Mouse (Mus musculus): ENCODE measurements around the gene S1pr4. TPM values are rescaled to one million over a fixed set of nuclear protein-coding genes. Genes with fewer than 3 reads are reported as not detected.

S1pr4 gene
- polyA plus RNA-seq, 1 experiment = 4.4 TPM

DNA sequence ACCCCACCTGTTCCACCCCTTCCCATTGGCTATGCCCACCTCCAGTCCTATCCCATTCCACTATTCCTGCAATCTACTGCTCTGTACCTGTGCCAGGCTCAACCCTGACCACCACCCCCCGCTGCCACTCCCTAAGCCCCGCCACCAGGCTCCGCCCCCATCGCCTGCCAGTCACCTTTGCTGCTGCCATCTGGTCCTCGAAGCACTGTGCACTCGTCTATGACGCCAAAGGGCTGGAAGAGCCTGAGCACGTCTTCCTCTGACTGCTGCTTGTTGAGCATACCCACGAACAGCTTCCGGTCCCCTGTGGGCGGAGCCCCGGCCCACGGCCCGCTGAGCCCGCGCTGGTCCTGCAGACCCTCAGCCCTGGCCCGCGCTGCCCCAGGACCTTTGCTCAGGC is 29.5 kb downstream of the S1pr4 start:
- no peak for DNase-seq (ENCODE audit: low read depth, low spot score)
- WGBS = 36% methylated on average over 18 of the region's 18 CpGs

DNA sequence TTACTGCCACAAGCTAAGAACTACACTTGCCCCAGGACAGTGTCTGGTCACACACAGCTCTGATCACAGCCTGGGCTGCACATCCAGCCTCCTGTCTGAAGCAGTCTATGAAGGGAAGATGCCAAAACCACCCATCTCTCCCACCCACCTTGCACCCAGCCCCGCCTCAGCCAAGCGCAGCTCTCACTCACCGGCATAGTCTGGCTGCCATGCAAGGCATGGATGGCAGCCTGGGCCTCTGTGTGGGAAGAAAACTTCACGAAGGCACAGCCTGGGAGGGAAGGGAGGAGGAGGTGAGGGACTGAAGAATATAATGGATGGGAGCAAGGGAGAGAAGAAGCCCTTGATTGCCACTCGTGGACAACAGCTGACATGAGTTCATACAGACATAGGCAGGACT is 30.7 kb downstream of the S1pr4 start:
- 77% methylated on average over 5 of the region's 5 CpGs for WGBS

DNA sequence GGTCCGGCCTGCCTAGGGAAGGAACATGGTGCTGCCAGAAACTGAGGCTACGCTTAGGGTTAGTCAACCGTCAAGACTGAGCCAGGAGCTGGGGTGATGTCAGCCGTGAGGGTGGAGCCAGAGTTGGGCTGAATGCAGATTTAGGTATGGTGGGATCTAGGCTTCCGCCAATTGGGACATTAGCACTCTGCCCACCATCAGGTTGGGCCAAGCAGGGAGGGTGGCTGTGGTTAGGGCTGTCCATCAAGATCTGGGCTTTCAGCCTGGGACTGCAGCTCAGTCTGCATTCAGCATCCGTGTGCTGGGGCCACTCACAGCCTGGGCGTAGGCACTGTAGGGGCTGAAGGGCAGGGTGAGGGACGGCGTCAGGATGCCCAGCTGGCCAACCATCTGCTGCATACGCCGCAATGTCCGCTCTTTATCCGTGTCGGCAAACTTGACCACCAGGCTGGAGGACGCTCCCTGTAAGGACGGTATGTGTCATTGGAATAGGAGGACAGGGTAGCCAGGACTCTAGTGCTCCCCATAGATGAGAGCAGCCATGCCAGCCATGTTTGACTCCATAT is 32.2 kb downstream of the S1pr4 start:
- 88% methylated on average over 16 of the region's 16 CpGs for WGBS
- no peak for DNase-seq (ENCODE audit: low read depth, low spot score)

More for the DNA sequence above, 30.7 kb downstream of the S1pr4 start:
- DNase-seq (ENCODE audit: low read depth, low spot score) = no peak

DNA sequence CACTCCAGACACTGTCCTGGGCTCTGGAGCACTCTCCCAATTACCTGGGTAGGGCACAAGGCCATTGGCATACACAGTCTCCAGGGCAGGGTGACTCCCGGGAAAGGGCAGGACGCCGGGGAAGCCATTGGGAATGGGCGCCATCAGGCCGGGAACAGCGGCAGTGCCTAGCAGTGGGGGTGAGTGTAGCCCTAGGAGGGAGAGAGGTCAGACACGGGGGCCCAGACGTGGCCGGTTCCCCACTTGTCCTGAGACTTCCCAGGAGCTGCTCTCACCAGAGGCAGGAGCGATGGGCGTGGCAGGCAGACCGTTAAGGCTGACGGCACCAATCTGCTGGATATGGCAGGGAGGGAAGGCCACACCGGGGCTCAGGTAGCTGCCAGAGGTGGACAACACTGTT is 33.1 kb downstream of the S1pr4 start:
- 48% methylated on average over 14 of the region's 14 CpGs for WGBS
- no peak for DNase-seq (ENCODE audit: low read depth, low spot score)

DNA sequence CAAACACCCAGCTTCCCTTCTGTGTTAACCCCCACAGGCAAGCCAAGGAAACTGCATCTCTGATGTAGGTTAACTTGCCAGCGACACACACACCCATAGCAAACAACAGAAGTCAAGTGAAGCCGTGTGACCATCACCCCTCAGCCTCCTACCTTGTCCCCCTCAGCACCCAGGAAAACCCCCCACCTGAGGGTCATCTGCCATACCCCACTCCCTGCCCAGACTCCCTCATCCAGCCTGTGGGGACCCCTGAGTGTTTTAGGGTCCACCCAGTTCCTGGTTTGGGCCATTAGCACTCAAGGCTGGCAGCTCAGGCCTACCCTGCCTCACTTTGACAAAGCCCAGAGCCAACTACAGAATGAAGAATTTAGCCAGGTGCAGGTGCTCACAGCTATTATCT is 33.9 kb downstream of the S1pr4 start:
- no peak for DNase-seq (ENCODE audit: low read depth, low spot score)
- 62% methylated on average over 2 of the region's 2 CpGs for WGBS

DNA sequence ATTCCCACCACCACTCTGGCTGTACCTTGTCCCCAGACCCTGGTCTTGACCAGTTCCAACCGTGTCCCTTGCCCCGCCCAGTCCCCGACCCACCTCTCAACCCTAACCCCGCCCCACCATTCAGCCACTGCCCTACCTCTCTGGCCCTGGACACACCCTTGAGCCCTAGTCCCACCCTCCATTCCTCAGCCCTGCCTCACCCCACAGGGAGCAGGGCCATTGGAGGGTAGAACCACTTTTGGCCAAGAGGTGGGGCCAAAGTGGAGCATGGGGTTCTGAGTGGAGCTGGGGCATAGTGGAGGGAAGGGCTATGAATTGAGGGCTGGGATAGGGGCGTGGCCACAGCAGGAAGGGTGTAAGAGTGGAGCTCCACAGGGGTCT is 34.7 kb downstream of the S1pr4 start:
- DNase-seq (ENCODE audit: low read depth, low spot score) = peak; percentile 62
- WGBS = 4% methylated on average over 5 of the region's 5 CpGs

DNA sequence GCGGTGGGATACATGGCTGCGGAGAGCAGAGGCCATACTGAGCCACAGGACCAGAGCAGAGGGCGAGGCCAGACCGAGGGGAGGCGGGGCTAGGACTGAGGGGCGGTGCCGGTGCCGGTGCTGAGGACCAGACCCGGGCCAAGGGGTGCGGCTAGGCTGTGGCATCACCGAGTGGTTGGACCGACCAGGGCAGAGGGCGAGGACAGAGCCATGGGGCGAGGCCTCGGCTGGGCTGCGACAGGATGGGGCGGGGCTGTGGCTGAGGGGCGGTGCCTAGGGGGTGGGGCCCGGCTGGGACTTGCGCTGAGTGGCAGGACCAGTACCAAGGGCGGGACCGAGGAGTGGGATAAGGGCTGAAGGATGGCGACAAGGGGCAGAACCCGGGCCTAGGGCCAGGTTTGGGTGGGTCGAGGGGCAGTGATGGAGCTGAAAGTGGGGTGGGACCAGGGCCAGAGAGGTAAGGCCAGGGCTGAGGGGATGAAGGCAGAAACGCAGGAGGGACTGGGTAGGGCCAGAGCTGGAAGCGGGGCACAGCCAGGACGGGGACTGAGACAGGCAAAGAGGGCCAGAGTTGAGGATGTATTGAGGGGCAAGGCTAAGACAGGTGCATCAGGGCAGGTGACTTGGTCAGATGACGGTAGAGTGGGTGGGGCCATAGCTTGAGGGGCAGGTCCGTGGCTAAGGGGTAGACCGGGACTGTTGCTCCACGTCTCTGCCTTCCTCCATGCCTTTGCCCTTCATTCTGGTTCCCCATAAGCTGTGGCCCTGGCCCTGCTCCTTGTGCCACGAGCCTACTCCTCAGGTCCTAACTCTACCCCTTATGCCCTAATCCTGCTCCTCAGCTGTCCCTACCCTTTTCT is 35.3 kb downstream of the S1pr4 start:
- 2% methylated on average over 33 of the region's 33 CpGs for WGBS
- peak; percentile 68 for DNase-seq (ENCODE audit: low read depth, low spot score)

DNA sequence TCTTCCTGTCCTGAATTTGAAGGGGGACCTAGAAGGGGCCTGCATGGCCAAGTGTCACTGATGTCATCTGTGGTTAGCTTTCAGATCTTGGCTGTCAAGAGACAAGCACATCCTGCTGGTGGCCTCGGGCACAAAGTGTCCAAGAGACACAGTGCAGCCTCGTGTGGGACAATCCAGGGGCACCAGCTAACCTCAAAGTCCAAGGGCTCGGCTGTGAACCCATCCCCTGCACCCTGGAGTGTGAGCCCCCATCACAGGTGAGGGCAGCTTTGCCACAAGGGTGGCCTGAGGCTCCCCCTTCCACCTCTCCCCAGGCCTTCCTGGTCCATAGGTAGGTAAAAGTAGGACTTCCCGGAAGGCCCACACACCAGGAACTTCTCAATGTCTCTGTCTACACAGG is 36.4 kb downstream of the S1pr4 start:
- 50% methylated on average over 4 of the region's 4 CpGs for WGBS
- DNase-seq (ENCODE audit: low read depth, low spot score) = no peak

DNA sequence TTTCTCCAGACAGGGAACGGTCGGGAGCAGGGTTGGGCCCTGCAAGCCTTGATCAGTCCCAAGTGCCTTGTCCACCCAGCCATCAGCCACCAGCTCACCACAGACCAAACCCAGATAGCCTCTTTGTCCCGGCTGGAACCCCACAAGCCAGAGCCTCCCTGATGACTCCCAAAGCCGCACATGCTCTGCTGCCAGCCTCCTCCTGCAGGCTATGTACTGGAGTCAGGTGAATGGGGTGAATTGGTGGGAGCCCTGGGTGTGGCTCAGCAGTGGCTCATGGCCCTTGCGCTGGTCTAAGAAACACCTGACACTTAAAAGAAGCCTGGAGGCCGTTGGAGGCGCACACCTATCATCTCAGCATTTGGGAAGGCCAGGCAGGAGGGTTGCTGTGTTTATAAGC is 37.0 kb downstream of the S1pr4 start:
- WGBS = 71% methylated on average over 7 of the region's 7 CpGs
- no peak for DNase-seq (ENCODE audit: low read depth, low spot score)

DNA sequence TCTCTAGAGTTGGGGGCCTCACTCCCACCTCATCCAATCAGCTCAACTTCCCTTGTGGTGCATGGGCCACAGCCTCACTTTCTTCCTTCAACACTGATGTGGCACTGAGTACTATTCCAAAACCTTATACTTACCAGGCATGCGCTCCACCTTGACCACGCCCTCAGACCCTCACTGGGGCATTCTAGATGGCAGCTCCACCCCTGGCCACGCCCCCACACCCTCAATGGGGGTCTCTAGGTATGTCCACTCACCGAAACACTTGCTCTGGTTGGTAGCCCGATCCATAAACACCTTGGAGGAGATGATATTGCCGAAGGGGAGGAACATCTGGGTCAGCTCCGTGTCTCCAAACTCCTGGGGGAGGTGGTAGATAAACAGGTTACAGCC is 37.5 kb downstream of the S1pr4 start:
- 43% methylated on average over 7 of the region's 7 CpGs for WGBS
- no peak for DNase-seq (ENCODE audit: low read depth, low spot score)

DNA sequence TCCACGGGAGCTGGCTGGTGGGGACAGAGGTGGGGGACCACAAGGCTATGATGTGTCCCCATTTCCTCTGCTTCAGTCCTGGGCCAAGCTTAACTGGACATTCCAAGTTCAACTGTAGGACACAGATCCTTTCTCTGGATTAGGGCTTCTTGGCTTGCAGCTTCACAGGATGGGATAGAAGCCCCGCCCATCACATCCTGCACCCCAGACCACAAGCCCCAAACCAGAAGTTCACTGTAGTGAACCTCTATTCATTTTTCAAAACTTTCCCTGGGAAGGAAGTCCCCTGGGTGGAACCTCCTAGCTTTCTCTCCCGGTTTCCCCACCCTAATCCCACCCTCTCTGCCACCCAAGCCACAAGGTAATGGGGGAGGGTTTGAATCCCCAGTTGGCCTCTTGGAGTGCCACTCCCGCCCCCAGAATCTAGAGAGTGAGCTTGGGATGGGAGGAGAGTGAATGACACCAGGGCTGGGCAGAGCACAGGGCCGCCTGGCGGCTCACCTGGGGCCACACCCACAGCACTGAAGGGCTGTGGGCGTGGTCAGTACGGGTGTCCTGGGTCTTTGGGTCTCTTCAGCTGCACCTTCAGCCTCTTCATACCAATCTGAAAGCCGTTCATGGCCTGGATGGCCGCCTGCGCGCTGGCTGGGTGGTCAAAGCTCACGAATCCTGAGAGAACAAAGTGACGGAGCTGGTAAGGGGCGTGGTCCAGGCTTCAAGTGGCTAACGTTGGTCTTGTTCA is 38.1 kb downstream of the S1pr4 start:
- 6% methylated on average over 16 of the region's 16 CpGs for WGBS
- DNase-seq (ENCODE audit: low read depth, low spot score) = no peak

DNA sequence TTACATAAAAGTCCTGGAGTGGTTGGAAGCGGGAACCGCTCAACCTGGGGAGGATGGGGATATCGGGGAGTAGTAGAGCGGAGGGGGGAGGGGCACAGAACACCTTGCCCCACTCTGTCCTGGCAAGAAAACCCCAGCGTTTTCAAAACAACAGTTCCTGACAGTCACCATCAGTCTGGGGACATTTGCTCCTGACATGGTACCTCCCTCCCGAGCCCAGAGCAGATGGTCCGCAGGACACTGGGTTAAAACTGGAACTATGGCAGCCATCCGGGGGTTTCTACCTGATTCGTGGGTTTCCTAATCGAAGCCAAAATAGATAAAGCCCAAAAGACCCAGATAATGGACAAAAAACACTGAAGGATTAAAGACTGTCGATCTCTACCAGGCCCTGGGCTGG is 39.0 kb downstream of the S1pr4 start:
- WGBS = 58% methylated on average over 11 of the region's 11 CpGs
- no peak for DNase-seq (ENCODE audit: low read depth, low spot score)

DNA sequence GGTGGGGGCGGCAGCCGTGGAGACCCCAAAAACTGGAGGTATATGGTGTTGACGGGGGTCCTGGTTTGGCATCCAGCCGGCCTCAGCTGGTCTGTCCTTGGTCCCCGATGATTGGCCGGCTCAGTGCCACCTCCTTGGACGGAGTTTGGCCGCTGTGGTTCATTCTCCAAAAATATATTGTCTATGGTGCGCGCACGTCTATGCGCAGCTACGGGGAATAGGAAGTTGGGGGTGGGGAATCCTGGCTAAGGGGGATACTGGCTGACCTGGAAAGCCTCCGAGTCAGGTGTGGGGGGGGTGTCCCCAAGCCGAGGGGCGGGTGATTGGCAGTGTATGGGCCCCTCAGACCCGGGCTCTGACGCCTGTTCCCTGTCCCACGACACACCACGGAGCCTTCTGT is 39.5 kb downstream of the S1pr4 start:
- 42% methylated on average over 20 of the region's 20 CpGs for WGBS
- DNase-seq (ENCODE audit: low read depth, low spot score) = no peak

DNA sequence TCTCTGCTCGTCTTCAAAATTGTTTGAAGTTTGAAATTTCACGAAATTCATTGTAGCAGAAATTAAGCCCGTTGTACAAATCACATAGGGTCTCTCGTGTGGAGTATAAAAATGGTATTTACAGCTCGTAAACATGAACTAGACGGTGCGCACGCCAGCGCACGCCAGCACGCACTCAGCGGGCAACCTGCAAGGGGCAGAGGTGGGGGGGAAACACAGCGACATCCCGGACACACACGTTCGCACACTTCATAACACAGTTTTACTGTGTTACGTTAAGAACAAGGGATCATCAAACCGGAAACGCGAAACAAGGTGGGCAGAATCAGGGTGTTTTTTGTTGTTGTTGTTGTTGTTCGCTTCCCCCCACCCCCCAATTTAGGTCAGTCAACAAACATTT is 40.5 kb downstream of the S1pr4 start:
- WGBS = 63% methylated on average over 21 of the region's 21 CpGs
- no peak for DNase-seq (ENCODE audit: low read depth, low spot score)

DNA sequence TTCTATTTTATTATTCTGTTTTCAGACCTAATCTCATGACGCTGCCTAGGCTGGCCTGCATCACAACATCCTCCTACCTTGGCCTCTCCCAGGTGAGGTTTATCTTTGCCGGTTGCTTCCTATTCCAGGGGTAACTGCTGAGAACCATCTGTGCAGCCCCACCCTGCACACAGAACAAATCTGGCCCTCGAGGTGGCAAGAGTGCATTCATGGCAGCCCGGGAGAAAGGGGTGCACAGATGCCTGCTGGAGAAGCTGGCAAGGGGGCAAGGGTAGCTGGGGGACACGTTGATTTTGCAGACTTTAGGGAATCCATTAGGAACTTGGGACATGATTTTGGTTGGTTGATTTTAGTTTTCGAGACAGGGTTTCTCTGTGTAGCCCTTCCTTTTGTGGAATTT is 41.7 kb downstream of the S1pr4 start:
- DNase-seq (ENCODE audit: low read depth, low spot score) = no peak
- WGBS = 53% methylated on average over 6 of the region's 6 CpGs

DNA sequence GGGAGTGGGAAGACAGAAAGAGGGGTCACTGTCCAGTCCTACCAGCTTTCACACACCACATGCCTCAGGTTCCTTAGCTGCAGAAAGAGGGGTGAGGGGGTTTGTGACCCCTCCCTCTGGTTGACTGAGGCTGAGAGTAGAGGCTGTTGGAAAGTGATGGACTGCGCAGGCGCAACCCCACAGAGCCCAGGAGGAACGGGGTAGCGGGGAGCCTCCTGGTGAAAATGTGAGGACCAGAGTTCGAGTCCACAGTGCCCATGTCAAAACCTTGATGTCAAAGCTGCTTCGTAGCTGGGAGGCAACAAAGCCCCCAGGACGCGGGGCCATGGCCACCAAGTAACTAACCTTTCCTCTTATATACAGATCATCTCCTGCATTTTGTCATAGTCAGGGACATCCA is 42.3 kb downstream of the S1pr4 start:
- WGBS = 84% methylated on average over 8 of the region's 8 CpGs
- DNase-seq (ENCODE audit: low read depth, low spot score) = no peak

DNA sequence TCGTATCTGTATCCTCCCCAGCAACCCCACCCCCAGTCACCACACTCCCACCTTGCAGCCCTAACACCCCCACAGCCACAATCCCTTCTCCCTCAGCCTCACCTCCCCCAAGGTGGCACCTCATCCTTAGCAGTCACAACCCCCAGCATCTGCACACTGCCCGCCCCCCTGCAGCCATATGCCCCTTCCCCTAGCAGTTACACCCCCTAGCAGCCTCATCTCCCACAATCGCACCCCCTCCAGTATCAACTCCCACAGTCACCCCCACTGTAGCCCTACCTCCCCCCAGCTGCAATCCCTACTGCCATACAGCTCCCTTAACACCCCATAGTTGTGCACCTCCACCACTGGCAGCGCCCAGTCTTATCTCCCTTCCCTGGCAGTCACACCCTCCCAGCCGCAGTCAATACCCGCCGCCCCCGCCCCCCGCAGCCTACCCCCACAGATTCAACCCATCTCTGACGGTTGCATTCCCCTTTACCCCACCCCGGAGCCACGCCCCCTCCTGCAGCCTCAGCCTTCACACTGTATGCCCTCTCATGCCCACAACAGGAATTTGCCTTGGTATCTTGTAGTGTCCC is 42.9 kb downstream of the S1pr4 start:
- 27% methylated on average over 12 of the region's 12 CpGs for WGBS
- no peak for DNase-seq (ENCODE audit: low read depth, low spot score)

DNA sequence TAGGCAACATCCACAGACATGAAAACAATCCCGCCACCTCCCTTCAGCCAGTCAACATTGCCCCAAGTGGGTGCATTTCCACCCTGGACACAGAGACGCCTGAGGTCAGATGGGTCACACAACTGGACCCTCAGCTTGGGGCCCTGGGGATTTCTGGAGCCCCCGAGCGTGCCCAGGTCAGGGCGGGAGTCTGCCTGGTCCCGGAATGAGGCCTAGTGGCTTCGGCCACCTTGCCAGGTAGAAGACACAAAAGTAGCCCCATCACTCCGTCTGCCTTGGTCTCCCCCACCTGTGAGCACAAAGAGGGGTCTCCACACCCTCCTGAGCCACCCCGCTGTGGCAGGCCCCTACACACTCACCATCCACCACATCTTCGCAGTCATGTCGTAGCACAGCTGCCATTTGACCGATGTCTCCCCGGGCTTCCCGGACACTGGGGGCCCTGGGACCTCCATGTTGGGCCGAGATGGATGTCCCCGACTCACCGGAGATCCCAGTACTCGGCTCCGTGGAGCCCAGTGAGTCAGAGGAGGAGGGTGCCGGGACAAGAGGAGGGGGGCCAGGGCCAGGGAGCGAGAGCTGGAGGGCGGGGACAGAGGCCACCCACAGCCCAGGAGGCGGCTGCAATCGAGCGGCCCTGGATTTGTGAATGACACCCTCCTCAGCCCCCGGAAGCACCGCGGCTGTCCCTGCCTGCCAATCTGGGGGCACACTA is 44.6 kb downstream of the S1pr4 start, which contains the start of gene Nfic:
Gene Nfic, minus strand, starts transcription at position 455 of the 715 bp plus-strand sequence.
- WGBS = 60% methylated on average over 28 of the region's 28 CpGs
- no peak for DNase-seq (ENCODE audit: low read depth, low spot score)

DNA sequence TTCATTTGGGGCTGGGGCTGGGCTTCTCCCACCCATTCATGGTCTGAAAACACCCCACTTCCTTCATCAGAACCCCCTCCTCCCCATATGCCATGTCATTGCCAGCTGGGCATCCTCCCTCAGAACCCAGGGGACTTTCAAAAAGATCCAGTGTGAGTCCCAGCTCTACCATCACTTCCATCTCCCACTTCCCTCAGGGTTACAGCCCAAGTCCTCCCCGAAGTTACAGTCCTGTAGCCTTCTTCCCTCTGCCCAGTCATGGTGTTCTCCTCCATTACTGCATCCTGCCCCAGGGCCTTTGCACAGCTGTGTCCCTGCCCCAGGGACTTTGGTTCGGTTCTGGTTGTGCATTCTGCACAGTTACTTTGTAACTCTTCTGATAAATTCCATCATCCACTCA is 45.8 kb downstream of the S1pr4 start:
- 55% methylated on average over 2 of the region's 2 CpGs for WGBS
- no peak for DNase-seq (ENCODE audit: low read depth, low spot score)

DNA sequence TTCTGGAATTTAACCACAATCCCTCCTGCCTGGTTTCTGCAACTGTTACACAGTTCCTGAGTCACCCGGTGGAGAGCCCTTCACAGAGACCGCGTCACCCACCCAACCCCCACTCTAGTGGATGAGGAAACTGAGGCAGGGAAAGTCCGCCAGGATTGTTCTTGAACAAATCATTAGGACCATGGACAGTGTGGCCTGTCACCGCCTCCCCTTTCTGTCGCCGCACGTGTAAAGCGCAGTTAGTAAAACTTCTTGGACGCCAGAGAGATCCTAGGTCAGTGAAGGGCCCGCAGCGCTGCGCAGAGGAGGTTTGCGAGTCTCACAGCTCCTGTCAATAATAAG is 47.0 kb downstream of the S1pr4 start:
- 2% methylated on average over 14 of the region's 14 CpGs for WGBS
- DNase-seq (ENCODE audit: low read depth, low spot score) = no peak
